Mouse (Mus musculus) forebrain, embryonic 14.5 days (tissue): ENCODE results near the gene Cdc42ep4. TPM values are rescaled to one million over a fixed set of nuclear protein-coding genes. Genes with fewer than 3 reads are reported as not detected.

Source experiments
- ATAC-seq: fragments of 200-750 bp; cut with Nextera tagmentation; 2 replicates; pipeline ENCODE4 v1.8.0; 2017; ENCODE audit warnings: mild to moderate bottlenecking, moderate library complexity
- DNase-seq: peaks from one replicate; pipeline ENCODE4 v3.0.0-alpha.2; 2015; ENCODE audit warnings: low spot score
- H3K27ac ChIP-seq: fragments of 300-500 bp; sonication (generic); 2 replicates; pipeline ENCODE4 v1.5.1; 2014; ENCODE audit warnings: low read depth, mild to moderate bottlenecking, control low read depth, low read length, moderate library complexity
- H3K27me3 ChIP-seq: fragments of 300-500 bp; sonication (generic); replicated peaks from 2 replicates; pipeline ENCODE4 v1.6.1; 2014; ENCODE audit warnings: low read length, control low read depth, mixed read lengths; ENCODE audit not compliant: control insufficient read depth, insufficient read depth
- H3K36me3 ChIP-seq: fragments of 300-500 bp; sonication (generic); 2 replicates; pipeline ENCODE4 v1.6.1; 2014; ENCODE audit warnings: low read length, control low read depth; ENCODE audit not compliant: control insufficient read depth, insufficient read depth
- H3K4me1 ChIP-seq: fragments of 300-500 bp; sonication (generic); 2 replicates; pipeline ENCODE4 v1.6.1; 2014; ENCODE audit warnings: antibody characterized with exemption, low read length, control low read depth; ENCODE audit not compliant: control insufficient read depth, insufficient read depth
- H3K4me2 ChIP-seq: fragments of 300-500 bp; sonication (generic); 2 replicates; pipeline ENCODE4 v1.6.1; 2014; ENCODE audit warnings: mild to moderate bottlenecking, control low read depth, low read length
- H3K4me3 ChIP-seq: fragments of 300-500 bp; sonication (generic); 2 replicates; pipeline ENCODE4 v1.5.1; 2014; ENCODE audit warnings: low read depth, low read length, control low read depth
- H3K9ac ChIP-seq: fragments of 300-500 bp; sonication (generic); 2 replicates; pipeline ENCODE4 v1.6.1; 2014; ENCODE audit warnings: mild to moderate bottlenecking, low read length, control low read depth, moderate library complexity
- H3K9me3 ChIP-seq: fragments of 300-500 bp; sonication (generic); replicated peaks from 2 replicates; pipeline ENCODE4 v1.6.1; 2016; ENCODE audit warnings: low read length, control low read depth, mixed read lengths; ENCODE audit not compliant: control insufficient read depth
- WGBS: fragments of 180-500 bp; shearing (Covaris S2); extraction: QIAGEN DNeasy Blood & Tissue Kit; methylation state at CpG from one replicate; pipeline ENCODE4 v1.1.7; 2014; 5-methylcytosine and 5-hydroxymethylcytosine counted together
- polyA plus RNA-seq: library from polyadenylated mRNA; unstranded; fragments of >200 nt; fragmentation: Nextera tagmentation; extraction: Ambion mirVana; gene quantifications from 2 replicates; pipeline ENCODE4 v1.2.1, GENCODE M21; 2014

Gene Cdc42ep4
- polyA plus RNA-seq, 1 experiment from 2014 or later, result 52.4 TPM

DNA sequence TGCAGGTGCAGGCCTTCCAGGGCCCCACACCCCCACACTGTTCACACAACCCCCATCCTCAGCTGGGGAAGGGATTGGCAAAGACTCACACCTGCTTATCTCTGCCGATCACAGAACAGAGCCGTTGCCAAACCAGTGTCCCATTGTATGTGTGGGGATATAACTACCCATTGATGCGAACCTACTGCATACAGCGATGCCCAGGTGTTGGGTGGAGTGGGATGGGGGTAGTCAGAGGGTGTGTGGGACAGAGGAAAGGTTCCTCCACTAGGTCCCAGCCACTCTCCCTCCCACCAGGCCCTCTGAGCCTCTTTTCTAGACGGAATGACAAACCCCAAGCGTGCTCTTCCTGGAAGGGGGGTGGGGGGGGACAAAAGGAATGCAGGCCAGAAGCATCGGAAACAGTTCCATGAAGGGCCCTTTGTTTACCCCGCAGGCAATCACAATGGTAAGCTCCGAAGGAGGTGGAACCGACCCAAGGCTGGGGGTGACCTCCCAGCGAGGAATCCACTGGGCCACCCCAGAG, 41.9 kb downstream of the Cdc42ep4 start, which contains the start of gene Cpsf4l:
Gene Cpsf4l (minus strand): TSS at position 287 of the 526 bp plus-strand sequence.
- Histone ChIP-seq H3K4me3 (no peak within 1 kb of the TSS), H3K36me3 (0 out of 2 replicates have a peak, but pooled peaks cover 3% of the 10 kb centered on the region), H3K9ac (peak within 1 kb of the TSS; percentile 55), H3K9me3 (no peaks in the 10 kb centered on the region), H3K4me1 (peaks cover 15% of the 10 kb centered on the region), H3K27me3 (no peaks in the 10 kb centered on the region), H3K27ac (peak within 1 kb of the TSS; percentile 70; the same call in 1 of the 2 replicates), H3K4me2 (peak within 1 kb of the TSS; percentile 24; the same call in 1 of the 2 replicates)
- WGBS, result 3% methylated on average over 11 of the region's 11 CpGs
- DNase-seq (peak; percentile 40), ATAC-seq (peak; percentile 56)

DNA sequence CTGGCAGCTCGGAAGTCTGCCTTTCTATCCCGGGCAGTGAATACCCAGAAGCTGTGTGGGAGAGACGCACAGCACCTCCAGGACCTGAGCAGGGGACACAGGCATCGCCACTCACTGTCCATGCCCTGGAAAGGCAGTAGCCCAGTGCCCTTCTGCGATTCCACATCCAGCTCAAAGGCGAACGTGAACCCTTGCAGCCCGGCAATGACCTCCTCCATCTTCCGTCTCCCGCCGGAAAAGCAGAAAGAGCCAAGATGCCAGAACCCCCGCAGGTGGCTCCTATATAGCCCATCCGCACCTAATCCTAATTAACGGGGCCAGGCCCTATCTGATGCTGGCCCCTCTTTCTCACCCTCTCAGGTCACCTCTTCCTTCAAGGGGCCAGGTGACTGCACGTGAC, 42.4 kb downstream of the Cdc42ep4 start:
- 0 out of 2 replicates have a peak, but pooled peaks cover 3% of the 10 kb centered on the region for H3K36me3 ChIP-seq
- H3K9ac ChIP-seq, result no peak overlapping the region
- peaks cover 15% of the 10 kb centered on the region for H3K4me1 ChIP-seq
- H3K27me3 ChIP-seq, result no peaks in the 10 kb centered on the region
- DNase-seq (no peak), ATAC-seq (peak; percentile 9; the same call in 1 of the 2 replicates)
- 14% methylated on average over 15 of the region's 15 CpGs for WGBS
- no peak overlapping the region for H3K4me2 ChIP-seq
- H3K4me3 ChIP-seq, result no peak overlapping the region
- no peaks in the 10 kb centered on the region for H3K9me3 ChIP-seq
- no peak overlapping the region for H3K27ac ChIP-seq

DNA sequence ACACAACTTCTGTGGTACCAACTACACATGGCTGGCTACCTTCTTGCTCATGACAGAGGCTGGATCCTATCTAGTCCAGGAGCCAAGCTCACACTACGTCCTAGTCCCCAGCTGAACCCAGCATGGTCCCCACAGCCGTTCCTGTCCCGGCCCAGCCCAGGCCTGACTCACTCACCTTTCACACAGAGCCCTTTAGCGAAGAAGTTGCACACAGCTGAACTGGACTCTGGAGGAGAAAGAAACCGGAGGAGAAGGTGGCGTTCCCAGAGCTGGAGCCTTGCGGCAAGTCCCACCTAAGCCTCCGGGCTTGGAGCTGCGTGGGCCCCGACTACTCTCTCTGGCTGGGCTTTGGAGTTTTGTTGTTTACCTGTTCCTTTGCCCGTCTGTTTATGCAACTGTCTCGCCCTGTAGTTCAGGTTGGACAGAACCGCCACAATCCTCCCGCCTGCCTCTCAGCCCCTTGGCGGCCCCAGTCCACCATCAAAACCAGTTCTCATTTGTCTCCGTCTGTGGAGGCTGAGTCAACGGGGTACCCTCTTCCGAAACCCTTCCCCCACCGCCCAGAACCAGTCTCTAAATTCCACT, 43.0 kb downstream of the Cdc42ep4 start:
- Histone ChIP-seq H3K9me3 (no peaks in the 10 kb centered on the region), H3K4me1 (peaks cover 15% of the 10 kb centered on the region), H3K4me2 (no peak overlapping the region), H3K27me3 (no peaks in the 10 kb centered on the region), H3K36me3 (0 out of 2 replicates have a peak, but pooled peaks cover 3% of the 10 kb centered on the region), H3K9ac (no peak overlapping the region), H3K4me3 (no peak overlapping the region), H3K27ac (no peak overlapping the region)
- no peak for ATAC-seq
- no peak for DNase-seq
- WGBS, result 50% methylated on average over 19 of the region's 19 CpGs

DNA sequence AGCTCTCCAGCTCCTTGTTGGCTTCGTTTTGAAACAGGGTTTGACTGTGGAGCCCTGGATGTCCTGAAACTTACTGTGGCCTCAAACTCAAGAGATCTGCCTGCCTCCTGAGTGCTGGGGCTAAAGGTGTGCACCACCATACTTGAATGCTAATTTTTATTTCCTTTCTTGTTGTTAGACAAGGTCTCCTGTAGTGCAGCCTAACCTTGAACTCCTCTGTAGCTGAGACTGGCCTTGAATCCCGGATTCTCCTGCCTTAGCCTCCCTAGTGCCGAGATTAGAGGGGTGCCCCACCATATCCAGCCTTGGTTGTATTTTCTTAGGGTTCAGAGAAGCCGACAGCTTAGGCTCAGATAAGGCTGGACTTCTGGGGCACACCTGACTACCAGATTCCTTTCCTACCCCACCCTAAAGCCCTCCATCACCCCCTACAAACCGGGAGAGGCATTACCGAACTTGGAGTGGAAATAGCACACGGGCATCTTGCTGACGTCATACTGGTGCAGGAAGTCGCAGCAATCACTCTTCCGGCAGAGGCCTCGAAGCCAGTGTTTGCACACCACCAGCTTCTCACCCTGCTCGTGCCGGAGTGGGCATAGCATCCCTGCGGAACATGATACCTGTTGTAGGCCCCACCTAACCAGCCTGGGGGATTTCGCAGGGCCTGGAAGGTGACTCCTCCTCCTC, 45.6 kb downstream of the Cdc42ep4 start:
- Histone ChIP-seq H3K4me3 (no peak overlapping the region), H3K27ac (no peak overlapping the region), H3K36me3 (0 out of 2 replicates have a peak, but pooled peaks cover 6% of the 10 kb centered on the region), H3K9me3 (no peaks in the 10 kb centered on the region), H3K4me1 (peaks cover 15% of the 10 kb centered on the region), H3K4me2 (no peak overlapping the region), H3K27me3 (no peaks in the 10 kb centered on the region), H3K9ac (no peak overlapping the region)
- DNase-seq (no peak), ATAC-seq (no peak)
- 90% methylated on average over 15 of the region's 15 CpGs for WGBS

DNA sequence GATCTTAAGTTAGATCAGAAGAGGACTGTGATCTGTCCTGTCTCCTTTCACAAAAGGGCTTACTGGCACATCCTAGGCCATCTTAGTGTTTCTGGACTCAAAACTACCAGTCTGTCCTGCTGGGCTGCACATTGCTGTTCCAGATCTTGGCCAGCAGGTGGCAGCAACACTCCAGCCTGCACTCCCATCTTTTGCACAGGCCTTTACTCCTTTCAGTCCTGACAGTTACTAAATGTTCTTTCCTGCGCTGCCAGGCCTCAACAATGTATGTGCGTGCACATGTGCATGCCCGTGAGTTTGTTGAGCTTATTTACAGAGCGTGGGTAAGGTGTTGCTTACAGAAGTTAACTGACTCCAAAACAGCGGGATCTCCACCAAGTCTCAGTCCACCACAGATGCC, 47.9 kb downstream of the Cdc42ep4 start:
- H3K36me3 ChIP-seq, result 0 out of 2 replicates have a peak, but pooled peaks cover 10% of the 10 kb centered on the region
- H3K4me2 ChIP-seq, result no peak overlapping the region
- H3K4me3 ChIP-seq, result no peak overlapping the region
- H3K27ac ChIP-seq, result no peak overlapping the region
- H3K27me3 ChIP-seq, result no peaks in the 10 kb centered on the region
- H3K9me3 ChIP-seq, result no peaks in the 10 kb centered on the region
- H3K9ac ChIP-seq, result no peak overlapping the region
- DNase-seq (peak; percentile 80), ATAC-seq (peak; percentile 75)
- WGBS, result 33% methylated on average over 5 of the region's 5 CpGs
- no peaks in the 10 kb centered on the region for H3K4me1 ChIP-seq

DNA sequence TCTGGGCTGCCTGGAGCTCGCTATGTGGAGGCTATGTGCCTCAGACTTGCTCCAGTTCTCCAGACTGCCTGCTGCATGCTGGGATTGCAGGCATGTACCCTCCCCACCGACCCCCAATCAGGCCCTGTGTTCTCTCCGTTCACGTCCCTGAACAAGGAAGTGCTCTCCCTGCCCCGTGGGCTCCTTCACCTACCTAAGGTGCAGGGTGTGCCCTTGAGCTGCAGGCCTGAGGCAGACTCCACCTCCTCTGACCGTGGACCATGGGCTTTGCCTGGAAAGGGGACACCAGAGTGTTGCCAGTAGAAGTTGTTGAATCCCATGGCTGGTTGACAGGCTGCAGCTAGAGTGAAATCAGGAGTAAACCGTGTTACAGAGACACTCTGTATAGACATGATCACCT, 52.0 kb downstream of the Cdc42ep4 start:
- Histone ChIP-seq H3K27ac (no peak overlapping the region), H3K4me1 (no peaks in the 10 kb centered on the region), H3K27me3 (no peaks in the 10 kb centered on the region), H3K4me2 (no peak overlapping the region), H3K4me3 (no peak overlapping the region), H3K36me3 (peaks cover 30% of the 10 kb centered on the region), H3K9ac (no peak overlapping the region), H3K9me3 (no peaks in the 10 kb centered on the region)
- ATAC-seq (no peak), DNase-seq (no peak)
- WGBS, result 90% methylated on average over 7 of the region's 7 CpGs

DNA sequence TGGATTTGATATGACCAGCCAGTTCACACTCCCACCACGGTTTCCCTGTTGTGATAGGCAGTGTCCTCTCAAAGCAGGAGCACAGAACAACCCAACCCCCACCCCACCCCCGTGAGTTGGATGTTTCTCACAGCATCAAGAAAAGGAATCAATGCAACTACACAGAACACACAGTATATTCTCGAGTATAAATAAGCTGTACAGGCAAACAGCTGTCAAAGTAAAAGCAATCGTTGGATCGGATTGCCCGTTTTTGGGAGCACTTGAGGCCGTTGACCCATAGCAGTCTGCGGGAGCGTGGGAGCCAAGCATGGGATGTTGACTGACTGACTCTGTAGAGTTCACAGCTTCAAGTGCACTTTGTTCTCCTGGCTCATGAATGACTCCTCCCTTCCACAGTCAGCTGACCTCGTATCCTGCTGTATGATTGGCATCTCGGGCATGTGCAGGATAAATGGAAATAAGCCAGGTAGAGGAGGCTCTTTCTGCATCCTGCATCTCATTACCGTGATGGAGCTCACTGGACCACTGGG, 53.6 kb downstream of the Cdc42ep4 start:
- Histone ChIP-seq H3K4me2 (no peak overlapping the region), H3K4me1 (no peaks in the 10 kb centered on the region), H3K4me3 (no peak overlapping the region), H3K9me3 (no peaks in the 10 kb centered on the region), H3K27me3 (no peaks in the 10 kb centered on the region), H3K9ac (no peak overlapping the region), H3K36me3 (peaks cover 44% of the 10 kb centered on the region), H3K27ac (no peak overlapping the region)
- 82% methylated on average over 12 of the region's 12 CpGs for WGBS
- no peak for DNase-seq
- no peak for ATAC-seq

DNA sequence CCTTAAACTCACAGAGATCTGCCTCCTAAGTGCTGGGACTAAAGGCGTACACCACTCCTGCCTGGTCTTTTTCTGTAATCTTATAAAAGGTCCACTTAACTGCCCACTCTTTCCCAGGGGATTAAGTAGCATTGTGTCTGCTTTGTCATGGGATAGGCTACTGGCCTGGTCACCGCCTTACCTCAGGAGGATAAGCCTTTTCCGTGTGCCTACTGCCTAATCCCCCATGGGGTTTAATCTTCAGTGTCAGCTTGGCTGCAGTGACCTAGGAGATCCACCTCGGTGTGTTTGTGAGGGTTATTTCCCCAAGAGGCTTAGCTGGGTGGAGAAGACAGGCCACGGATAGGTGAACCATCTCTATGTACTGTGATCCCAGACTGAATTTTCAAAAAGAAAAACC, 54.1 kb downstream of the Cdc42ep4 start:
- Histone ChIP-seq H3K36me3 (peaks cover 49% of the 10 kb centered on the region), H3K4me3 (no peak overlapping the region), H3K4me2 (no peak overlapping the region), H3K27me3 (no peaks in the 10 kb centered on the region), H3K27ac (no peak overlapping the region), H3K9ac (no peak overlapping the region), H3K4me1 (no peaks in the 10 kb centered on the region), H3K9me3 (no peaks in the 10 kb centered on the region)
- ATAC-seq (no peak), DNase-seq (no peak)
- 27% methylated on average over 5 of the region's 5 CpGs for WGBS
